Mouse (Mus musculus) limb, embryonic 12.5 days (tissue): ENCODE results near the gene Bbox1. TPM values are rescaled to one million over a fixed set of nuclear protein-coding genes. Genes with fewer than 3 reads are reported as not detected.
A peak's percentile ranks its signal among the peaks of the same experiment; 100 is the strongest.

Experiments used
- ATAC-seq: fragments of 200-750 bp; cut with Nextera tagmentation; 2 replicates; pipeline ENCODE4 v1.8.0; 2017; ENCODE audit warnings: low read depth, moderate TSS enrichment; ENCODE audit not compliant: insufficient number of reproducible peaks, insufficient read depth, low FRiP score, low TSS enrichment
- H3K27ac ChIP-seq: fragments of 300-500 bp; sonication (generic); 2 replicates; pipeline ENCODE4 v1.5.1; 2016; ENCODE audit warnings: mild to moderate bottlenecking, moderate library complexity
- H3K27me3 ChIP-seq: fragments of 300-500 bp; sonication (generic); 2 replicates; pipeline ENCODE4 v1.6.1; 2016; ENCODE audit warnings: mild to moderate bottlenecking, moderate library complexity
- H3K36me3 ChIP-seq: fragments of 300-500 bp; sonication (generic); 2 replicates; pipeline ENCODE4 v1.6.1; 2016; ENCODE audit warnings: mild to moderate bottlenecking, moderate library complexity
- H3K4me1 ChIP-seq: fragments of 300-500 bp; sonication (generic); replicated peaks from 2 replicates; pipeline ENCODE4 v1.6.1; 2016
- H3K4me2 ChIP-seq: fragments of 300-500 bp; sonication (generic); 2 replicates; pipeline ENCODE4 v1.6.1; 2016; ENCODE audit warnings: mild to moderate bottlenecking, moderate library complexity
- H3K4me3 ChIP-seq: fragments of 300-500 bp; sonication (generic); replicated peaks from 2 replicates; pipeline ENCODE4 v1.5.1; 2016; ENCODE audit warnings: mild to moderate bottlenecking
- H3K9ac ChIP-seq: fragments of 300-500 bp; sonication (generic); replicated peaks from 2 replicates; pipeline ENCODE4 v1.6.1; 2016; ENCODE audit warnings: mild to moderate bottlenecking, moderate library complexity
- H3K9me3 ChIP-seq: fragments of 300-500 bp; sonication (generic); 2 replicates; pipeline ENCODE4 v1.6.1; 2016; ENCODE audit warnings: mild to moderate bottlenecking, moderate library complexity
- WGBS: fragments of 180-500 bp; shearing (Covaris S2); methylation state at CpG from one replicate; pipeline ENCODE4 v1.1.7; 2016; 5-methylcytosine and 5-hydroxymethylcytosine counted together
- polyA plus RNA-seq: library from polyadenylated mRNA; unstranded; fragments of >200 nt; fragmentation: Nextera tagmentation; extraction: Ambion mirVana; gene quantifications from 2 replicates; pipeline ENCODE4 v1.2.1, GENCODE M21; 2016

The Bbox1 gene
- polyA plus RNA-seq, 1 experiment from 2014 or later, result 0.43 TPM

DNA sequence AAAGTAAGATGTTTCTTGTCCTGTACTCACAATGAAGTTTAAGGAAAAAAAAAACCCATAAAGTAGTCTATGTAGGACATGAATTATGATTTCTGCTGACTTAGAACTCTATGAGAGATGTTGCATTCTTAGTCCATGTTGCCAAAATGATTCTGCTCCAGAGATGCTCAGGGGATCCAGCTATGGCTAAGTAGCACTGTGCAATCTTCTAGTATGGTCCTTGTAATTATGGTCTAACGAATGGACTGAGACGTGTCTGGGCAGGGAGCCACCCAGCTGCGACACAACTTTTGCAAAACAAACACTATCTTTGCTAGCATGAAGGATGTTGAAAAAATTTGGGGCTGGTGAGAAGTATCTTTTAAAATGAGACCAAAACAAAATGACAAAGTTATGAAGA is 45.1 kb downstream of the Bbox1 start:
- H3K4me1 ChIP-seq, result no peaks in the 10 kb centered on the region
- no peak overlapping the region for H3K4me3 ChIP-seq
- no peak for ATAC-seq
- no peak overlapping the region for H3K27ac ChIP-seq
- H3K36me3 ChIP-seq, result no peaks in the 10 kb centered on the region
- no peak overlapping the region for H3K9ac ChIP-seq
- no peaks in the 10 kb centered on the region for H3K9me3 ChIP-seq
- no peak overlapping the region for H3K4me2 ChIP-seq
- H3K27me3 ChIP-seq, result no peaks in the 10 kb centered on the region
- 78% methylated on average over 3 of the region's 3 CpGs for WGBS

GRCm38 (mm10) chr2:110232252-110232651 is 82.1 kb downstream of the Bbox1 start:
- Histone ChIP-seq H3K9ac (no peak overlapping the region), H3K4me2 (no peak overlapping the region), H3K27me3 (no peaks in the 10 kb centered on the region), H3K27ac (no peak overlapping the region), H3K4me3 (no peak overlapping the region), H3K36me3 (no peaks in the 10 kb centered on the region), H3K9me3 (no peaks in the 10 kb centered on the region), H3K4me1 (peaks cover 5% of the 10 kb centered on the region)
- WGBS, result 85% methylated on average over 9 of the region's 9 CpGs
- no peak for ATAC-seq

GRCm38 (mm10) chr2:110230753-110231152 is 83.6 kb downstream of the Bbox1 start:
- no peak for ATAC-seq
- Histone ChIP-seq H3K27me3 (no peaks in the 10 kb centered on the region), H3K9me3 (no peaks in the 10 kb centered on the region), H3K27ac (peak overlapping the region; percentile 74), H3K4me2 (no peak overlapping the region), H3K36me3 (no peaks in the 10 kb centered on the region), H3K4me1 (peaks cover 5% of the 10 kb centered on the region), H3K4me3 (no peak overlapping the region), H3K9ac (no peak overlapping the region)
- 62% methylated on average over 4 of the region's 4 CpGs for WGBS

DNA sequence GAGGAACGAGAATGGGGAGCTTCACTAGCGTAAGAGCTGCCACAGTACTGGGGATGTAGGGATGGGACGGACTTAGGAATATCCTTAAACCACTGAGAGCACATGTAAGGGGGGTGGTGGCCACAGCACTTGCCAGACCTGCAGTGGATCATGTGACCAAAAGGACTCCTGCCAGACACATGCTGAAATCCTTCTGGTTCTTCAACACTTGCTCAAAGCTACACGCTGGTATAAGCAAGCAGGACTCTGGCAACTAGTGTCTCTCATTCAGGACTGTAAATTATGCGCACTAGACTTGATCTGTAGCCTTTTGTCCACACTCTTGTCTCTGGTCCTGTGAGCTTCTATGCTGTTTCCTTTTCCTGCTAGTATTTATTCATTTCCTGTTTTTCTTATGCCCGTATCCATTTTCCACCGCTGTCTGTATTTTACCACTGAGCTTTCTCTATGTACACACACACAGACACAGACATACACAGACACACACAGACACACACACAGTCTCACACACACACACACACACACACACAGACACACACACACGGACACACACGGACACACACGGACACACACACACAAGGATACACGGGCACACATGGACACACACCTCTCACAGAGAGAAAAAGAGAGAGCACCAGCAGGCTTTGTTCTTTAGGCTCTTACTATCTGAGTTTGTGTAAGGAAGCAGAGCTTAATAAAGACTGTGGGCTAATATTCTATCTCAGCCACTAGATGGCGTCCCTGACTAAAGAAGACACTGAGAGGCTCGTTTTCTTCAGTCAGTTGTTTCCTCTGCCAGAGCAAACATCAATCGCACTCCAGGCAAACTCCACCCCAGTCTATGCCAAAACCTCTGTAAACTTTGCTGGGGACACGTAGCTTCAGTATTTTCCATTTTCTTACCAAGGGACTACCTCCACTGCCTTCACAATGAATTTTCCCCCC is 84.9 kb downstream of the Bbox1 start:
- Histone ChIP-seq H3K27ac (0 out of 2 replicates have a peak overlapping the region, but pooled peaks have one; percentile 0), H3K9ac (no peak overlapping the region), H3K27me3 (no peaks in the 10 kb centered on the region), H3K4me3 (no peak overlapping the region), H3K9me3 (no peaks in the 10 kb centered on the region), H3K36me3 (no peaks in the 10 kb centered on the region), H3K4me2 (0 out of 2 replicates have a peak overlapping the region, but pooled peaks have one; percentile 9), H3K4me1 (peaks cover 5% of the 10 kb centered on the region)
- peak; percentile 76; the same call in 1 of the 2 replicates for ATAC-seq
- 40% methylated on average over 15 of the region's 15 CpGs for WGBS

DNA sequence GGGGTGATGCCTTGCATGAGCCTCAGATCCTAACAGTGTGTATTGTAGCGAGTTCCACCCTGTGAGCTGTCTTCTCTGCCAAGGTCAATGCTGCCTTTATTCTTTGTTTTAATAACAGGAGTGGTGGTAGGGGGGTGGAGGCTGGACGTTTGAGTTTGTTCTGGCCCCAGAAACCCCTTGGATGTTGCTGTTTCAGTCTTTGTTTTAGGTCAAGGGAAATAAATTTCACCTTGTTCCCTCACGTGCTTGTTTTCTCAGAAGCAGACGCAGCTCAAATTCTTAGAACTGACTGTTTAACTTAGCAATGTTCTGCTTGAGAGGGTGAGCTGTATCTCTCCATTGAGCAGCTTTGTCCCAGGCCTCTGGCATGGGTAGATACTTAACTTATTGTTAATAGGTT is 87.9 kb downstream of the Bbox1 start:
- no peak for ATAC-seq
- H3K9ac ChIP-seq, result no peak overlapping the region
- no peaks in the 10 kb centered on the region for H3K27me3 ChIP-seq
- no peak overlapping the region for H3K4me3 ChIP-seq
- 54% methylated on average over 4 of the region's 4 CpGs for WGBS
- peaks cover 5% of the 10 kb centered on the region for H3K4me1 ChIP-seq
- no peak overlapping the region for H3K27ac ChIP-seq
- H3K36me3 ChIP-seq, result no peaks in the 10 kb centered on the region
- H3K9me3 ChIP-seq, result no peaks in the 10 kb centered on the region
- H3K4me2 ChIP-seq, result no peak overlapping the region

DNA sequence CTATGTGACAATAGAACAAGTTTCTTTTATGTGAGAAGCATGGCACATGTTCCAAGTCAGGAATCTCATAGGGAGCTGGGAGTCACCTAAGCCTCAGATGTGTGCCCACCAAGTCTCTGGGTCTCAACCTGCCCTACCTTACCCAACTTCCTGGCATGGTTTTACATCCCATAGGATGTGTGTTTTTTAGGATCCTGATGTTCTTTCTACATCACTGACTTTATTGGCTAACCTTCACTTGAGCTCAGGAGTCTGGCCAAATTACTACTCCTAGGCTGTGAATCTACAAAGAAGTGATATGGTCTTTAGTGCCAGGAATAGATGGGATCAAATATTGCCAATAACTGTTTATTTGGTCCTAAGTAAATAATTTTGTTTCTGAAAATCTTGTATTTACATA is 88.4 kb downstream of the Bbox1 start:
- ATAC-seq, result no peak
- Histone ChIP-seq H3K9ac (no peak overlapping the region), H3K27me3 (no peaks in the 10 kb centered on the region), H3K4me3 (no peak overlapping the region), H3K9me3 (no peaks in the 10 kb centered on the region), H3K36me3 (no peaks in the 10 kb centered on the region), H3K4me1 (peaks cover 5% of the 10 kb centered on the region), H3K27ac (no peak overlapping the region), H3K4me2 (no peak overlapping the region)

- H3K9ac ChIP-seq, result no peak overlapping the region
- H3K36me3 ChIP-seq, result no peaks in the 10 kb centered on the region
- H3K4me2 ChIP-seq, result no peak overlapping the region
- H3K27ac ChIP-seq, result no peak overlapping the region
- H3K4me3 ChIP-seq, result no peak overlapping the region
- ATAC-seq, result no peak
- no peaks in the 10 kb centered on the region for H3K4me1 ChIP-seq
- no peaks in the 10 kb centered on the region for H3K27me3 ChIP-seq
- WGBS, result 77% methylated on average over 2 of the region's 2 CpGs
- no peaks in the 10 kb centered on the region for H3K9me3 ChIP-seq
Observed at GRCm38 (mm10) chr2:110222793-110223192, 91.6 kb downstream of the Bbox1 start.

- 68% methylated on average over 1 of the region's 1 CpGs for WGBS
- no peaks in the 10 kb centered on the region for H3K9me3 ChIP-seq
- ATAC-seq, result no peak
Observed at GRCm38 (mm10) chr2:110220492-110220891, 93.9 kb downstream of the Bbox1 start.

DNA sequence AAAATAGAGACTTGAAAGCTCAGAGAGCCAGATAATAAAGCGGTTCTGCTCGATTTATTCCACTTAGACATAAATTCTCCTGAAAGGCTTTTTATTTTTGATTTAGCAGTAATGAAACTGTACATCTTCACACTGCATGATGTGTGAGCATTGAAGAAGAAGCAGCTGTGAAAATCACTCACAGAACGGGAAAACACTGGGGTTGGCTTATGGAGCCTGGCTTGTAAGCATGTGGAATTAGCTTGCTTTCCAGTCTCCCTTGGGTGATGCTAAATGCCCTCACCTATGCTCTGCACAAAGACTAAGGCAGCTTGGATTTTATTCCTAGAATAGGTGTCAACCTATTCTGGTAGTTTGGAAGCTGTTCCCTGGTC is 98.7 kb downstream of the Bbox1 start:
- Histone ChIP-seq H3K27ac (no peak overlapping the region), H3K4me2 (no peak overlapping the region), H3K36me3 (no peaks in the 10 kb centered on the region), H3K9me3 (no peaks in the 10 kb centered on the region), H3K4me1 (0 out of 2 replicates have a peak, but pooled peaks cover 11% of the 10 kb centered on the region), H3K27me3 (no peaks in the 10 kb centered on the region), H3K9ac (no peak overlapping the region), H3K4me3 (no peak overlapping the region)
- WGBS, result 80% methylated on average over 3 of the region's 3 CpGs
- no peak for ATAC-seq

More at GRCm38 (mm10) chr2:110220492-110220891, 93.9 kb downstream of the Bbox1 start:
- Histone ChIP-seq H3K9ac (no peak overlapping the region), H3K27ac (no peak overlapping the region), H3K4me2 (no peak overlapping the region), H3K27me3 (no peaks in the 10 kb centered on the region), H3K36me3 (no peaks in the 10 kb centered on the region), H3K4me1 (0 out of 2 replicates have a peak, but pooled peaks cover 3% of the 10 kb centered on the region), H3K4me3 (no peak overlapping the region)

DNA sequence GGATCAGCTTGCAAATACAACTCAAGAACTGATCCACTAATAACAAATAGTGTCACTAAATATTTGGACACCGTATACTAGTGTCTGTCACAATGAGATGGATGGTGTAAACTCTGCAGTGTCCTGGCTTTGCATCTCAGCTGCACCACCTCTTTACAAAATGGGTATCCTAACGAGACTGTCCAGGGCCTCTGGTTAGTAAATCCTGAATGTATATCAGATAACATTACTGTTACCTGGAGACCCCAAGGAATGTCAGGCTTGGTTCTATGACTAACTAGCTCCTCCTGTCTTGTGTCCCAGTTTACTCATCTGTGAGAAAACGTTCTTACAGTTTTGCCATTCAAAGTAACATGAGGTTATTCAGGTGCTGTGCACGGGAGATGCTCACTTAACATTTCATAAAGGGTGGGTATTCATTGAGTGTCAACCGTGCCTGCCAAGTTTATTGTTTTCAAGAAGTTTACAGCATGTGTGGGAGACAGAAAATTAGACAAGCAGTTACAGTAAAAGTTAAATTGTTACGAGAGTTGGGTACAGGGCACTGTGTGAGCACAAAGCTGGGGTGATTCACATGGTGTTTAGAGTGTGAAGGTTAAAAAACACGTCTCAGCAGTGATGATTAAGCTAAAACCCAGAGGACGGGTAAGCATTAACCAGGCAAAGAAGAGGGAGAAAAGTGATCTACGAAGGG is 99.2 kb downstream of the Bbox1 start:
- Histone ChIP-seq H3K4me1 (0 out of 2 replicates have a peak, but pooled peaks cover 11% of the 10 kb centered on the region), H3K4me2 (no peak overlapping the region), H3K9ac (no peak overlapping the region), H3K9me3 (no peaks in the 10 kb centered on the region), H3K36me3 (no peaks in the 10 kb centered on the region), H3K27ac (no peak overlapping the region), H3K27me3 (no peaks in the 10 kb centered on the region), H3K4me3 (no peak overlapping the region)
- ATAC-seq, result no peak
- 60% methylated on average over 9 of the region's 9 CpGs for WGBS

GRCm38 (mm10) chr2:110214278-110214677 is 100.1 kb downstream of the Bbox1 start:
- Histone ChIP-seq H3K27me3 (no peaks in the 10 kb centered on the region), H3K9ac (no peak overlapping the region), H3K27ac (no peak overlapping the region), H3K4me2 (no peak overlapping the region), H3K4me3 (no peak overlapping the region), H3K4me1 (0 out of 2 replicates have a peak, but pooled peaks cover 11% of the 10 kb centered on the region), H3K36me3 (no peaks in the 10 kb centered on the region), H3K9me3 (no peaks in the 10 kb centered on the region)
- ATAC-seq, result no peak
- 92% methylated on average over 4 of the region's 4 CpGs for WGBS
